In the genomic region with DNA sequence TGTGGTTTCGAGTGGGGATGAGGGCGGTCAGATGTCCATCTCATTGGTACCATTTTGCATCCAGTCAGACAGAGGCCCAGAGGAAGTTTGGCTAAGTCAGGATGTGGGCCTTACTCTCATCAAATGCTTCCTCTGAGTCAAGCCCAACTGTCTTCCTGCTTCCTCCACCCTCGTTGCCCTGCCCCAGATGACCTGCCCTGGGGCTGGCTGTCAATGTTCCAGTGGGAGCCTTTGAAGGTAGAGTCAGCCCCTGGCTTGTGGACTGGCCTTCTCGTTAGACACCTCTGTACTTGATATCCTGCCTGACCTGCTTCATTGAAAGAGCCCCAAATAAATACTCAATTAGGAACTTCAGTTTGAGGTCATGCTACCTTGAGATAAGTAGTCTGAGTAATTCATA, we compare ENCODE assay signal across 28 mouse cellular contexts.
"Had no signal": no experiment of that assay in that cellular context is flagged by ENCODE, and none has a peak within 500 bp of the region (broad histone marks: within the 10 kb centered on the region; RNA-seq: fewer than 3 reads in every experiment).

No protein-coding gene starts in this region.

- H3K4me3 ChIP-seq: heart, embryonic 12.5 days; heart, embryonic 13.5 days; heart, embryonic 15.5 days; hindbrain, embryonic 10.5 days; hindbrain, embryonic 12.5 days; hindbrain, embryonic 13.5 days; hindbrain, embryonic 15.5 days; intestine, embryonic 15.5 days; kidney, embryonic 15.5 days; layer of hippocampus, adult 2 months; left cerebral cortex, adult 2 months had no signal

- H3K9me3 ChIP-seq: heart, embryonic 12.5 days; heart, embryonic 13.5 days; heart, embryonic 15.5 days; hindbrain, embryonic 10.5 days; hindbrain, embryonic 12.5 days; hindbrain, embryonic 13.5 days; hindbrain, embryonic 15.5 days; intestine, embryonic 15.5 days; kidney, embryonic 15.5 days had no signal

- H3K27me3 ChIP-seq: heart, embryonic 13.5 days; heart, embryonic 15.5 days; hindbrain, embryonic 12.5 days; hindbrain, embryonic 13.5 days; hindbrain, embryonic 15.5 days; intestine, embryonic 15.5 days; kidney, embryonic 15.5 days had no signal

- DNase-seq: heart, postnatal 10 days; heart, postnatal 14 days; heart, postnatal 36 days; heart, postnatal 4 days; kidney, adult 11 months; kidney, adult 18-20 months; kidney, postnatal 10 days; kidney, postnatal 4 days; layer of hippocampus, adult 9-11 months; layer of hippocampus, postnatal 36 days had no signal

- H3K27ac ChIP-seq: heart, embryonic 13.5 days; heart, embryonic 15.5 days; hindbrain, embryonic 10.5 days; hindbrain, embryonic 12.5 days; hindbrain, embryonic 13.5 days; hindbrain, embryonic 14.5 days; hindbrain, embryonic 15.5 days; hindbrain, postnatal 0 days; intestine, embryonic 15.5 days; kidney, embryonic 15.5 days; kidney, postnatal 0 days; layer of hippocampus, adult 2 months; left cerebral cortex, adult 2 months had no signal

- ATAC-seq: hindbrain, embryonic 16.5 days; hindbrain, postnatal 0 days; inflammation-experienced regulatory T-cells, adult 6 months; intestine, embryonic 15.5 days; intestine, embryonic 16.5 days; intestine, postnatal 0 days had no signal

- H3K9ac ChIP-seq: heart, embryonic 12.5 days; heart, embryonic 13.5 days; heart, embryonic 15.5 days; hindbrain, embryonic 12.5 days; hindbrain, embryonic 13.5 days; hindbrain, embryonic 14.5 days; hindbrain, embryonic 15.5 days; intestine, embryonic 15.5 days; kidney, embryonic 15.5 days had no signal

- H3K36me3 ChIP-seq: heart, embryonic 12.5 days; heart, embryonic 13.5 days; heart, embryonic 15.5 days; hindbrain, embryonic 10.5 days; hindbrain, embryonic 12.5 days; hindbrain, embryonic 13.5 days; hindbrain, embryonic 15.5 days; intestine, embryonic 15.5 days; kidney, embryonic 15.5 days had no signal

- H3K4me2 ChIP-seq: heart, embryonic 12.5 days; heart, embryonic 13.5 days; heart, embryonic 15.5 days; hindbrain, embryonic 12.5 days; hindbrain, embryonic 13.5 days; hindbrain, embryonic 14.5 days; hindbrain, embryonic 15.5 days; intestine, embryonic 15.5 days; kidney, embryonic 15.5 days had no signal

- H3K4me1 ChIP-seq: hindbrain, embryonic 10.5 days; hindbrain, embryonic 12.5 days; hindbrain, embryonic 13.5 days; hindbrain, embryonic 15.5 days; intestine, embryonic 15.5 days had no signal
